Mouse (Mus musculus): Measurements from ENCODE around the gene Irak1.

DNA sequence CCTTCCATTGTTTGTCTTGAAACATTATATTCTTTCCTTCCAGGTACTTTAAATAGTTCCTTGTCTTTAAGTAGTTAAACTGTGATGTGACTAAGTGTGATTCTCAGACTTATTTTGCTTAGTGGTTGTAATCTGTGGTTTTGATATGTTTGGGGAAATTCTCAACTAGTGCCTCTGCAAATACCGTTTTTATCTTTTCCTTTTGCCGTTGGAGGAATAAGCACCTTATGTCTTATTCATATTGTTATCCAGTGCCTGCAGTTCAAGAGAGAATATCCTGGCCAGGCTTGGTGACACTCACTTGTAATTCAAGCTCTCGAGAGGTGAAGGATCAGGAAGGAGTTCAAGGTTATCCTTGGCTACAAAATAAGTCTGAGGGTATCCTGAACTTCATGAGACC is 22.7 kb downstream of the Irak1 start:
- TF ChIP-seq ZNF384 (IDR thresholded peaks at IDR 0.05; ENCODE audit: low read depth, low read length) (no peak), ZC3H11A (IDR thresholded peaks at IDR 0.05; ENCODE audit: borderline replicate concordance, low read depth, low read length) (no peak), HCFC1 (IDR thresholded peaks at IDR 0.05; ENCODE audit: borderline replicate concordance, insufficient read depth, low read length) (no peak), CHD2 (IDR thresholded peaks at IDR 0.05; ENCODE audit: low read depth, low read length) (no peak)
